Mouse (Mus musculus): ENCODE data around the gene Hba-x. TPM values are rescaled to one million over a fixed set of nuclear protein-coding genes. Genes with fewer than 3 reads are reported as not detected.

The Hba-x gene
- total and polyA plus RNA-seq, 2 experiments: not detected

DNA sequence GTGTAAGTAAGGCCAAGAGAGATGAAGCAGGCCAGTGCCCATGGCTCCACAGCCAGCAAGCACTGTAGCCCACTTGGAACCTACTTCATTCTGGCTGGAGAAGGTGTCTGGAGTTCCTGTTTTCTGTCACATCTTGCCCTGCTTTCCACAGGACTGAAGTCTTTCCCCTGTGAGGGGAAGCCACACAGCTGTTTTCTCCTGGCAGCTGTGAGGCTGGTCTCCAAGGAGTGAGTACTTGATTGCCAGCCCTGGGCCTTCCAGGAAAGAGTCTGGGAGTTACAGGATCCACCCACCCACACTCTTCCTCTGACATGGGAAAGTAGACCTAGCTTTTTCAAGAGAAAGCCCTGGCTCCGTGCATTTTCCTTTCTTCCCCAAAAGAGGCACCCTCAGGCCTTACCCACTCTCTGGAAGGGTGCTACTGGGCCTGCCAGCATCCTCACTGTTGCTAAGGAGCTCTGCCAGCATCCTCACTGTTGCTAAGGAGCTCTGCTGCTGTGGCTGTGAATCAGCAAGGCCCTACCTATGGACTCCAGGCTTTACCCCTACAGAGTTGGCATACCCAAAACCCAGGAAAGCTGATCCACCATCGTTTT, 26.7 kb downstream of the Hba-x start:
- no peak for TF ChIP-seq CTCF (IDR thresholded peaks at IDR 0.05; ENCODE audit: low read depth, low read length)
- TF ChIP-seq POLR2A (IDR thresholded peaks at IDR 0.05; ENCODE audit: extremely low read depth, insufficient read depth, low read length): no peak
- no peaks in the 10 kb centered on the region for H3K36me3 ChIP-seq (ENCODE audit: control insufficient read depth, insufficient read depth, low read length)
- no peak overlapping the region for H3K4me3 ChIP-seq (ENCODE audit: insufficient read depth, low read depth, low read length)
- DNase-seq (ENCODE audit: extremely low read depth, low read depth, low spot score): no peak
- H3K79me2 ChIP-seq (ENCODE audit: control insufficient read depth, insufficient read depth, low read length): no peaks in the 10 kb centered on the region
- H3K4me1 ChIP-seq (ENCODE audit: control insufficient read depth, insufficient read depth, low read length): no peaks in the 10 kb centered on the region
- H3K9ac ChIP-seq (ENCODE audit: low read depth, low read length): no peak overlapping the region
- peaks cover 8% of the 10 kb centered on the region; the same call in 1 of the 2 replicates for H3K27me3 ChIP-seq (ENCODE audit: control insufficient read depth, insufficient read depth, low read length)
- no peak overlapping the region for H3K27ac ChIP-seq (replicated peaks; ENCODE audit: insufficient read depth, low read depth, low read length)
- 33% methylated on average over 2 of the region's 2 CpGs for WGBS

DNA sequence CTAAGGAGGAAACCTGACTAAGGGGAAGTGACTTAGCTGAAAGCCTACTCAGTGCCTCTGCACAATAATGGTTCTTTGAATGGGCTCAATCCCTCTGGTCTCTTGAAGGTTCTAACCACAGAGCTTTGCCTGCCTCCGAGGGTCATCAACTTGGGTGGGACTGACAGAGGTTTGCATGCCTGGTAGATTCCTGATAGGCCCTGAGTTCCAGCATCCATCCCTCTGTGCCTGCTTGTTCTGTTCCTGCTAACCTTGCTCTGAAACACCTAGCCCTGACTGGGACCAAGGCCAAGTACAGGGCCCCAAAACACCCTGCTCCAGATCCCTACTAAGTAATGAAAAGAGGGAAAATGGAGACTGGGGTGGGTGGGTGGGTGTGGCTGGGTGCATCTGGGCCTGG, 27.3 kb downstream of the Hba-x start:
- H3K27ac ChIP-seq (replicated peaks; ENCODE audit: insufficient read depth, low read depth, low read length): no peak overlapping the region
- peaks cover 8% of the 10 kb centered on the region; the same call in 1 of the 2 replicates for H3K27me3 ChIP-seq (ENCODE audit: control insufficient read depth, insufficient read depth, low read length)
- H3K4me1 ChIP-seq (ENCODE audit: control insufficient read depth, insufficient read depth, low read length): no peaks in the 10 kb centered on the region
- H3K4me3 ChIP-seq (ENCODE audit: insufficient read depth, low read depth, low read length): no peak overlapping the region
- no peak overlapping the region for H3K9ac ChIP-seq (ENCODE audit: low read depth, low read length)
- no peak for DNase-seq (ENCODE audit: extremely low read depth, low read depth, low spot score)
- 85% methylated on average over 1 of the region's 1 CpGs for WGBS
- H3K36me3 ChIP-seq (ENCODE audit: control insufficient read depth, insufficient read depth, low read length): no peaks in the 10 kb centered on the region
- H3K79me2 ChIP-seq (ENCODE audit: control insufficient read depth, insufficient read depth, low read length): no peaks in the 10 kb centered on the region
- no peak for TF ChIP-seq CTCF (IDR thresholded peaks at IDR 0.05; ENCODE audit: low read depth, low read length)
- TF ChIP-seq POLR2A (IDR thresholded peaks at IDR 0.05; ENCODE audit: extremely low read depth, insufficient read depth, low read length): no peak

DNA sequence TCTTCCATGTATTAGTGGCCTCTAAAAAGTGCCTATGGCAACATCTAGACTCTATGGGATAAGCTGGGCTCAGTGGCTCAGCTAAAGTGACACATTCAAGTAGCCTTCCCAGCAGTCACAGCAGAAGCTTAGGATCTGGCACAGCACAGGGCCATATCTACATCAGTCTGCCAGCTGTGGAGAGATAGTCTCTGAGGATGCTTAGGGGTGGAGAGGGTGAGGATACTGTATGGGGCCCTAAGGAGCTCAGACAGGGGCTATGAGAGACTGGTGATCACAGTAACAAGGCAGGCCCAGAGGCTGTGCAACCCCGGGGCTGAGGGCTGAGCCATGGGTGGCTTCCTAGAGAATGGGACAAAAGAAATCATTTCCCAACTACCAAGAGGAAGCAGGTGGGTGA, 30.8 kb downstream of the Hba-x start:
- WGBS: 92% methylated on average over 1 of the region's 1 CpGs
- H3K4me1 ChIP-seq (ENCODE audit: control insufficient read depth, insufficient read depth, low read length): no peaks in the 10 kb centered on the region
- H3K4me3 ChIP-seq (ENCODE audit: insufficient read depth, low read depth, low read length): no peak overlapping the region
- H3K79me2 ChIP-seq (ENCODE audit: control insufficient read depth, insufficient read depth, low read length): no peaks in the 10 kb centered on the region
- DNase-seq (ENCODE audit: extremely low read depth, low read depth, low spot score): no peak
- no peak overlapping the region for H3K9ac ChIP-seq (ENCODE audit: low read depth, low read length)
- no peak overlapping the region for H3K27ac ChIP-seq (replicated peaks; ENCODE audit: insufficient read depth, low read depth, low read length)
- H3K36me3 ChIP-seq (ENCODE audit: control insufficient read depth, insufficient read depth, low read length): no peaks in the 10 kb centered on the region
- H3K27me3 ChIP-seq (ENCODE audit: control insufficient read depth, insufficient read depth, low read length): no peaks in the 10 kb centered on the region
- TF ChIP-seq POLR2A (IDR thresholded peaks at IDR 0.05; ENCODE audit: extremely low read depth, insufficient read depth, low read length) (no peak), CTCF (IDR thresholded peaks at IDR 0.05; ENCODE audit: low read depth, low read length) (no peak)

DNA sequence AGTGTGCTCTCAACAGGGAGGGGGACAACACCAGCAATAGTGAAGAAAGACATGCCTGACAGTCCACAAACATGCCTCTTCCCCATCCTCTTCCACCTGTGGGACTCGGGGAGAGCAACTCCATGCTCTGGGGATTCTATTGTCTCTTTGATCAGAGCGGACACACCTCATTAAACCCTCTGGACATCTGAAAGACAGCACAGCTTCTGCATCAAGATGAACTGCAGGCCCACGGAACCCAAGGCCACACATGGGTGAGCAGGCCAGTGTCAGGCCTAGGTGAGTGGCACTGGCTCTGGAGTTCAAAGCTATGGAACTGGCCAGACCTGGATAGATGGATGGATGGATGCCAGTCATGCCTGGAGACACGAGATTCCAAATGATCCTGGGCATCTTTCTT, 33.2 kb downstream of the Hba-x start:
- WGBS: 77% methylated on average over 4 of the region's 4 CpGs
- DNase-seq (ENCODE audit: extremely low read depth, low read depth, low spot score): no peak
- Histone ChIP-seq H3K4me1 (ENCODE audit: control insufficient read depth, insufficient read depth, low read length) (no peaks in the 10 kb centered on the region), H3K27me3 (ENCODE audit: control insufficient read depth, insufficient read depth, low read length) (no peaks in the 10 kb centered on the region), H3K4me3 (ENCODE audit: insufficient read depth, low read depth, low read length) (no peak overlapping the region), H3K9ac (ENCODE audit: low read depth, low read length) (no peak overlapping the region), H3K36me3 (ENCODE audit: control insufficient read depth, insufficient read depth, low read length) (no peaks in the 10 kb centered on the region), H3K79me2 (ENCODE audit: control insufficient read depth, insufficient read depth, low read length) (no peaks in the 10 kb centered on the region), H3K27ac (replicated peaks; ENCODE audit: insufficient read depth, low read depth, low read length) (no peak overlapping the region)
- no peak for TF ChIP-seq POLR2A (IDR thresholded peaks at IDR 0.05; ENCODE audit: extremely low read depth, insufficient read depth, low read length)
- TF ChIP-seq CTCF (IDR thresholded peaks at IDR 0.05; ENCODE audit: low read depth, low read length): no peak

DNA sequence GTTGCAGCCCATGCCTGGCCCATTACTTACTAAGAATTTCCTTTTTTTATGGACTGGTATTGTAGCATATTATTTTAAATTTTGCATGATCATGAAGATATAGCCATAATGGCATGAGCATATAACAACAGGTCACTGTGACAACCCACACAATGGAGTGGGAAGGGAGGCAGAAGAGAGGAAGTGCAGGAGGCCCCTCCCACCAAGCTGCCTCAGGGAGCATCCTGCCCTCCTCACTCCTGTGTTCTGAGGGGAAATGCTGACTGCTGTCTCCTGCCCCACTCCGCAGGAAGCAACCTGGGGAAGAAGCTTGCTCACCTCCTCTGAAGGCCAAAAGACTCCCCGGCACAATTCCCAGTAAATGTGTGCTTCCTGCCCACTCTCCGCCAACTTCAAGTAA, 33.7 kb downstream of the Hba-x start:
- Histone ChIP-seq H3K9ac (ENCODE audit: low read depth, low read length) (no peak overlapping the region), H3K79me2 (ENCODE audit: control insufficient read depth, insufficient read depth, low read length) (no peaks in the 10 kb centered on the region), H3K4me1 (ENCODE audit: control insufficient read depth, insufficient read depth, low read length) (no peaks in the 10 kb centered on the region), H3K36me3 (ENCODE audit: control insufficient read depth, insufficient read depth, low read length) (no peaks in the 10 kb centered on the region), H3K27me3 (ENCODE audit: control insufficient read depth, insufficient read depth, low read length) (no peaks in the 10 kb centered on the region), H3K27ac (replicated peaks; ENCODE audit: insufficient read depth, low read depth, low read length) (no peak overlapping the region), H3K4me3 (ENCODE audit: insufficient read depth, low read depth, low read length) (no peak overlapping the region)
- no peak for TF ChIP-seq CTCF (IDR thresholded peaks at IDR 0.05; ENCODE audit: low read depth, low read length)
- no peak for TF ChIP-seq POLR2A (IDR thresholded peaks at IDR 0.05; ENCODE audit: extremely low read depth, insufficient read depth, low read length)
- 72% methylated on average over 3 of the region's 3 CpGs for WGBS
- no peak for DNase-seq (ENCODE audit: extremely low read depth, low read depth, low spot score)

DNA sequence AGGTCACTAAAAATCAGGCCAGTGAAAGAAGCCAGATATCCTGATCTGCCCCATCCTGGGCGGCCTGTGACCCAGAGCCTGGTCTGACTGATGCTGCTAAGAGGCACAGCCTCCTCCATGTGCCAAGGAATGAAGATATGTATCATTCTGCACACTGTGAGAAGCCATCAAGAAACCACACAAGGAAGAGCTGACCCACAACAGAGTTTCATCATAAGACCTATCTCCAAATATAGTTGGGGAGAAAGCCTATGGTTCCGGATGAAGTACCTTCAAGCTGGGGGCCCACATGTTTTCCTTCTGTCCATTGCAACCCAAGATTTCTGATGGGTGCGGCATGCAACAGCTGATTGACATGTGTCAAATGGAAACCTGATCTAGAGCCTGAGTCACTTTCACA, 39.8 kb downstream of the Hba-x start:
- Histone ChIP-seq H3K4me3 (ENCODE audit: insufficient read depth, low read depth, low read length) (no peak overlapping the region), H3K27me3 (ENCODE audit: control insufficient read depth, insufficient read depth, low read length) (no peaks in the 10 kb centered on the region), H3K4me1 (ENCODE audit: control insufficient read depth, insufficient read depth, low read length) (no peaks in the 10 kb centered on the region), H3K27ac (replicated peaks; ENCODE audit: insufficient read depth, low read depth, low read length) (no peak overlapping the region), H3K9ac (ENCODE audit: low read depth, low read length) (no peak overlapping the region), H3K36me3 (ENCODE audit: control insufficient read depth, insufficient read depth, low read length) (no peaks in the 10 kb centered on the region), H3K79me2 (ENCODE audit: control insufficient read depth, insufficient read depth, low read length) (no peaks in the 10 kb centered on the region)
- WGBS: 80% methylated on average over 3 of the region's 3 CpGs
- no peak for TF ChIP-seq CTCF (IDR thresholded peaks at IDR 0.05; ENCODE audit: low read depth, low read length)
- no peak for TF ChIP-seq POLR2A (IDR thresholded peaks at IDR 0.05; ENCODE audit: extremely low read depth, insufficient read depth, low read length)
- no peak for DNase-seq (ENCODE audit: extremely low read depth, low read depth, low spot score)

Measured in liver, adult 2 months (tissue).